Mouse (Mus musculus): Measurements from ENCODE around the gene Tubgcp6. TPM values are rescaled to one million over a fixed set of nuclear protein-coding genes. Genes with fewer than 3 reads are reported as not detected.

Gene Tubgcp6
- polyA plus RNA-seq, 1 experiment from 2014 or later: 27.7 TPM

GRCm38 (mm10) chr15:89124312-89124711 is 1.4 kb upstream of the Tubgcp6 start:
- no peak for ATAC-seq (ENCODE audit: low FRiP score)
- WGBS: 92% methylated on average over 3 of the region's 3 CpGs
- no peak overlapping the region for H3K27ac ChIP-seq
- peaks cover 19% of the 10 kb centered on the region for H3K36me3 ChIP-seq (replicated peaks)
- no peak overlapping the region for H3K4me3 ChIP-seq (replicated peaks)
- H3K27me3 ChIP-seq: no peaks in the 10 kb centered on the region
- H3K4me1 ChIP-seq: peaks cover 56% of the 10 kb centered on the region
- no peak overlapping the region for H3K9ac ChIP-seq
- no peak overlapping the region for H3K4me2 ChIP-seq
- no peaks in the 10 kb centered on the region for H3K9me3 ChIP-seq

- H3K4me1 ChIP-seq: peaks cover 52% of the 10 kb centered on the region
- ATAC-seq (ENCODE audit: low FRiP score): peak; percentile 13; the same call in 1 of the 2 replicates
These were observed 683 bp upstream of the Tubgcp6 start for GRCm38 (mm10) chr15:89123595-89123994.

GRCm38 (mm10) chr15:89118007-89118406 is 4.9 kb downstream of the Tubgcp6 start:
- Histone ChIP-seq H3K36me3 (replicated peaks) (peaks cover 65% of the 10 kb centered on the region), H3K9ac (no peak overlapping the region)
- ATAC-seq (ENCODE audit: low FRiP score): no peak

More at GRCm38 (mm10) chr15:89123595-89123994, 683 bp upstream of the Tubgcp6 start:
- H3K4me3 ChIP-seq (replicated peaks): peak overlapping the region; percentile 86
- no peaks in the 10 kb centered on the region for H3K9me3 ChIP-seq
- peak overlapping the region; percentile 96 for H3K4me2 ChIP-seq
- peaks cover 25% of the 10 kb centered on the region for H3K36me3 ChIP-seq (replicated peaks)
- peak overlapping the region; percentile 82 for H3K9ac ChIP-seq
- peak overlapping the region; percentile 84 for H3K27ac ChIP-seq
- no peaks in the 10 kb centered on the region for H3K27me3 ChIP-seq
- 34% methylated on average over 11 of the region's 11 CpGs for WGBS

GRCm38 (mm10) chr15:89110147-89110546 is 12.8 kb downstream of the Tubgcp6 start:
- 90% methylated on average over 9 of the region's 9 CpGs for WGBS
- H3K4me3 ChIP-seq (replicated peaks): no peak overlapping the region
- no peaks in the 10 kb centered on the region for H3K4me1 ChIP-seq
- no peaks in the 10 kb centered on the region for H3K9me3 ChIP-seq
- H3K9ac ChIP-seq: no peak overlapping the region
- H3K27me3 ChIP-seq: no peaks in the 10 kb centered on the region
- no peak overlapping the region for H3K4me2 ChIP-seq
- ATAC-seq (ENCODE audit: low FRiP score): no peak
- H3K36me3 ChIP-seq (replicated peaks): peaks cover 91% of the 10 kb centered on the region
- no peak overlapping the region for H3K27ac ChIP-seq

More at GRCm38 (mm10) chr15:89118007-89118406, 4.9 kb downstream of the Tubgcp6 start:
- Histone ChIP-seq H3K4me3 (replicated peaks) (no peak overlapping the region), H3K27ac (no peak overlapping the region), H3K4me1 (peaks cover 32% of the 10 kb centered on the region), H3K9me3 (no peaks in the 10 kb centered on the region), H3K27me3 (no peaks in the 10 kb centered on the region), H3K4me2 (no peak overlapping the region)

- Histone ChIP-seq H3K9me3 (no peaks in the 10 kb centered on the region), H3K9ac (no peak overlapping the region), H3K4me1 (no peaks in the 10 kb centered on the region), H3K4me3 (replicated peaks) (no peak overlapping the region), H3K27ac (no peak overlapping the region), H3K36me3 (replicated peaks) (peaks cover 97% of the 10 kb centered on the region), H3K4me2 (no peak overlapping the region), H3K27me3 (no peaks in the 10 kb centered on the region)
- 94% methylated on average over 1 of the region's 1 CpGs for WGBS
- no peak for ATAC-seq (ENCODE audit: low FRiP score)
These were observed 15.9 kb downstream of the Tubgcp6 start for GRCm38 (mm10) chr15:89106976-89107375.

- Histone ChIP-seq H3K4me1 (no peaks in the 10 kb centered on the region), H3K9me3 (no peaks in the 10 kb centered on the region), H3K4me2 (no peak overlapping the region), H3K27me3 (no peaks in the 10 kb centered on the region), H3K4me3 (replicated peaks) (no peak overlapping the region), H3K9ac (no peak overlapping the region), H3K27ac (no peak overlapping the region), H3K36me3 (replicated peaks) (peaks cover 98% of the 10 kb centered on the region)
- 90% methylated on average over 13 of the region's 13 CpGs for WGBS
- no peak for ATAC-seq (ENCODE audit: low FRiP score)
These were observed 16.8 kb downstream of the Tubgcp6 start for GRCm38 (mm10) chr15:89106073-89106472.

- H3K4me1 ChIP-seq: no peaks in the 10 kb centered on the region
- WGBS: 96% methylated on average over 8 of the region's 8 CpGs
- ATAC-seq (ENCODE audit: low FRiP score): no peak
- no peak overlapping the region for H3K27ac ChIP-seq
- H3K4me2 ChIP-seq: no peak overlapping the region
- no peak overlapping the region for H3K4me3 ChIP-seq (replicated peaks)
- H3K27me3 ChIP-seq: no peaks in the 10 kb centered on the region
- H3K9me3 ChIP-seq: no peaks in the 10 kb centered on the region
- H3K36me3 ChIP-seq (replicated peaks): peaks cover 98% of the 10 kb centered on the region
- no peak overlapping the region for H3K9ac ChIP-seq
These were observed 18.5 kb downstream of the Tubgcp6 start for GRCm38 (mm10) chr15:89104425-89104824.

- Histone ChIP-seq H3K27ac (no peak overlapping the region), H3K9ac (no peak overlapping the region), H3K36me3 (replicated peaks) (peaks cover 98% of the 10 kb centered on the region), H3K9me3 (no peaks in the 10 kb centered on the region), H3K4me3 (replicated peaks) (no peak overlapping the region), H3K27me3 (no peaks in the 10 kb centered on the region), H3K4me1 (no peaks in the 10 kb centered on the region), H3K4me2 (no peak overlapping the region)
- no peak for ATAC-seq (ENCODE audit: low FRiP score)
- 88% methylated on average over 10 of the region's 10 CpGs for WGBS
These were observed 19.0 kb downstream of the Tubgcp6 start for GRCm38 (mm10) chr15:89103921-89104320.

GRCm38 (mm10) chr15:89102646-89103045 is 20.3 kb downstream of the Tubgcp6 start:
- 0 out of 2 replicates have a peak overlapping the region, but pooled peaks have one; percentile 8 for H3K27ac ChIP-seq
- no peak overlapping the region for H3K9ac ChIP-seq
- no peak overlapping the region for H3K4me2 ChIP-seq
- no peaks in the 10 kb centered on the region for H3K9me3 ChIP-seq
- WGBS: 65% methylated on average over 5 of the region's 5 CpGs
- no peaks in the 10 kb centered on the region for H3K27me3 ChIP-seq
- H3K36me3 ChIP-seq (replicated peaks): peaks cover 98% of the 10 kb centered on the region
- H3K4me1 ChIP-seq: no peaks in the 10 kb centered on the region
- no peak for ATAC-seq (ENCODE audit: low FRiP score)
- no peak overlapping the region for H3K4me3 ChIP-seq (replicated peaks)

GRCm38 (mm10) chr15:89100823-89101222 is 22.1 kb downstream of the Tubgcp6 start:
- Histone ChIP-seq H3K4me1 (no peaks in the 10 kb centered on the region), H3K27ac (no peak overlapping the region), H3K4me2 (no peak overlapping the region), H3K9ac (no peak overlapping the region), H3K9me3 (no peaks in the 10 kb centered on the region), H3K27me3 (no peaks in the 10 kb centered on the region), H3K36me3 (replicated peaks) (peaks cover 98% of the 10 kb centered on the region), H3K4me3 (replicated peaks) (no peak overlapping the region)
- whole genome bisulfite sequencing: 94% methylated on average over 12 of the region's 12 CpGs
- no peak for ATAC-seq (ENCODE audit: low FRiP score)

- no peak for ATAC-seq (ENCODE audit: low FRiP score)
- Histone ChIP-seq H3K4me3 (replicated peaks) (no peak overlapping the region), H3K4me2 (no peak overlapping the region), H3K27ac (no peak overlapping the region), H3K9ac (no peak overlapping the region), H3K27me3 (no peaks in the 10 kb centered on the region), H3K9me3 (no peaks in the 10 kb centered on the region), H3K36me3 (replicated peaks) (peaks cover 99% of the 10 kb centered on the region), H3K4me1 (no peaks in the 10 kb centered on the region)
- WGBS: 90% methylated on average over 7 of the region's 7 CpGs
These were observed 24.3 kb downstream of the Tubgcp6 start for GRCm38 (mm10) chr15:89098616-89099015.

GRCm38 (mm10) chr15:89097450-89097849 is 25.5 kb downstream of the Tubgcp6 start:
- WGBS: 87% methylated on average over 5 of the region's 5 CpGs

GRCm38 (mm10) chr15:89092181-89092580 is 30.7 kb downstream of the Tubgcp6 start:
- no peaks in the 10 kb centered on the region for H3K27me3 ChIP-seq
- no peak overlapping the region for H3K4me2 ChIP-seq
- H3K4me3 ChIP-seq (replicated peaks): no peak overlapping the region
- H3K9me3 ChIP-seq: no peaks in the 10 kb centered on the region
- 83% methylated on average over 5 of the region's 5 CpGs for WGBS
- H3K27ac ChIP-seq: no peak overlapping the region
- H3K9ac ChIP-seq: no peak overlapping the region
- H3K4me1 ChIP-seq: peaks cover 23% of the 10 kb centered on the region
- peaks cover 48% of the 10 kb centered on the region for H3K36me3 ChIP-seq (replicated peaks)
- ATAC-seq (ENCODE audit: low FRiP score): no peak

More at GRCm38 (mm10) chr15:89097450-89097849, 25.5 kb downstream of the Tubgcp6 start:
- no peak overlapping the region for H3K4me2 ChIP-seq
- H3K4me3 ChIP-seq (replicated peaks): no peak overlapping the region
- H3K27ac ChIP-seq: no peak overlapping the region
- H3K9me3 ChIP-seq: no peaks in the 10 kb centered on the region
- peaks cover 99% of the 10 kb centered on the region for H3K36me3 ChIP-seq (replicated peaks)
- no peaks in the 10 kb centered on the region for H3K4me1 ChIP-seq
- no peak overlapping the region for H3K9ac ChIP-seq
- no peaks in the 10 kb centered on the region for H3K27me3 ChIP-seq
- no peak for ATAC-seq (ENCODE audit: low FRiP score)
